Mouse (Mus musculus): ENCODE measurements around the gene Ano7. TPM values are rescaled to one million over a fixed set of nuclear protein-coding genes. Genes with fewer than 3 reads are reported as not detected.
A peak's percentile ranks its signal among the peaks of the same experiment; 100 is the strongest.

Ano7 gene
- not detected for polyA plus RNA-seq (2012; fragmentation: generic; extraction: Trizol)

DNA sequence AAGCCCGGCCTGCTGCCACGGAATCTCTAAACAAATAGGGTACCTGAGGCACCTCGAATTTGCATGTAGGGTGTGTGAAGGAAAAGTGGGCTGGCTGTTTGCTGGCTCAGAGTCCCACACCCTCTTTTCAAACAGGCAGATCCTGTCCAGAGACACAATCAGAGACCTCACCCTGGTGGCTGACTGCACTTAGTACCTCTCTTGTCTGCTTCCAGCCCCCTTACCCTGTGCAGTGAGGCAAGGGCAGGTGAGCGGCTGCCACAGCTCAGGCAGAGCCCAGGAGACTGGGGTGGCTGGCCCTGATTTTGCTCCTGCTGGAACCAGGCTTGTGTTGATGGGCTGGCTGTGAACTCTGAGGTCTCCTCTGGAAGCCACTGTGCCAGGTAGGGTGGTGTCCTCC lies at the start of gene Ano7:
Gene Ano7 (plus strand): TSS at position 266 of the 400 bp plus-strand sequence.
- no peak for TF ChIP-seq MYOD1 (IDR thresholded peaks at IDR 0.05; ENCODE audit: control insufficient read depth in 1 of 3, insufficient read length in 2 of 3, low read depth in 2 of 3)
- no peak for TF ChIP-seq POLR2A (IDR thresholded peaks at IDR 0.05; ENCODE audit: insufficient read length, low read depth)
- TF ChIP-seq CEBPB (IDR thresholded peaks at IDR 0.05; ENCODE audit: insufficient read depth, poor library complexity, severe bottlenecking), result no peak
- TF ChIP-seq POLR2AphosphoS2 (IDR thresholded peaks at IDR 0.05; ENCODE audit: insufficient read length, low read depth), result no peak
- TF ChIP-seq E2F4 (IDR thresholded peaks at IDR 0.05; ENCODE audit: insufficient read depth), result no peak
- no peak for TF ChIP-seq SRF (IDR thresholded peaks at IDR 0.05; ENCODE audit: control insufficient read depth, insufficient read length, low read depth)
- TF ChIP-seq REST (IDR thresholded peaks at IDR 0.05; ENCODE audit: insufficient read depth, insufficient read length), result no peak
- TF ChIP-seq TCF3 (IDR thresholded peaks at IDR 0.05; ENCODE audit: insufficient read length, low read depth), result no peak
- TF ChIP-seq USF1 (IDR thresholded peaks at IDR 0.05; ENCODE audit: low read depth), result no peak
- no peak for TF ChIP-seq TCF12 (IDR thresholded peaks at IDR 0.05; ENCODE audit: insufficient read depth, poor library complexity, severe bottlenecking)
- TF ChIP-seq MYOG (IDR thresholded peaks at IDR 0.05; ENCODE audit: control insufficient read depth in 1 of 3, insufficient read depth in 1 of 3, insufficient read length in 2 of 3, low read depth in 2 of 3), result no peak
- TF ChIP-seq MAX (IDR thresholded peaks at IDR 0.05; ENCODE audit: low read depth), result no peak
- H3K4me2 ChIP-seq (ENCODE audit: low read depth), result no peak within 1 kb of the TSS
- H3K27me3 ChIP-seq (ENCODE audit: control insufficient read depth, insufficient read depth, insufficient read length), result peaks cover 12% of the 10 kb centered on the region
- no peak within 1 kb of the TSS for H3K4me3 ChIP-seq
- no peaks in the 10 kb centered on the region for H3K36me3 ChIP-seq (ENCODE audit: control insufficient read depth, insufficient read depth)
- no peak within 1 kb of the TSS for H3ac ChIP-seq (ENCODE audit: control insufficient read depth, insufficient read length)
- no peaks in the 10 kb centered on the region for H3K79me2 ChIP-seq (ENCODE audit: control insufficient read depth, insufficient read depth)

DNA sequence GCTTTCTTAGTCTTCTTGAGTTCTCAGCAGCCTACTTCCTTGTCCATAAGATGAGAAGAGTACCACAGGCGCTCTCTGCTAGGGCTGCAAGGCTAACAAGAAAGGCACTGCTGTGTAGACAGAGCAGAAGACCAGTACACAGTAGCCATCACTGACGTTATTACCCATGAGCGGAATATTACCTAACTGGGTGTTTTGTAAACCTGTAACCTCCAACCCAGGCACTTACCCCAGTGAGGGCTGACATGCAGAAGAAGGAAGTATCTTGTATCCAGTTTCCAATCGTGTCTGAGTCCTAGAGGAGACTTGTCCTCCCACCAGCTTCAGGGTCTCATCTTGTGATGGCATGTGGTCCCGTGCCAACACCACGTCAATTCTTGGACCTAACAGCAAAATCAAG lies 49.8 kb upstream of the Ano7 start:
- no peaks in the 10 kb centered on the region for H3K79me2 ChIP-seq (ENCODE audit: control insufficient read depth, insufficient read depth)
- no peak overlapping the region for H3ac ChIP-seq (ENCODE audit: control insufficient read depth, insufficient read length)
- peaks cover 3% of the 10 kb centered on the region for H3K36me3 ChIP-seq (ENCODE audit: control insufficient read depth, insufficient read depth)
- H3K4me2 ChIP-seq (ENCODE audit: low read depth), result no peak overlapping the region
- TF ChIP-seq REST (IDR thresholded peaks at IDR 0.05; ENCODE audit: insufficient read depth, insufficient read length), result no peak
- TF ChIP-seq TCF3 (IDR thresholded peaks at IDR 0.05; ENCODE audit: insufficient read length, low read depth), result no peak
- TF ChIP-seq POLR2A (IDR thresholded peaks at IDR 0.05; ENCODE audit: insufficient read length, low read depth), result no peak
- TF ChIP-seq SRF (IDR thresholded peaks at IDR 0.05; ENCODE audit: control insufficient read depth, insufficient read length, low read depth), result no peak
- no peak overlapping the region for H3K4me3 ChIP-seq
- H3K27me3 ChIP-seq (ENCODE audit: control insufficient read depth, insufficient read depth, insufficient read length), result no peaks in the 10 kb centered on the region

DNA sequence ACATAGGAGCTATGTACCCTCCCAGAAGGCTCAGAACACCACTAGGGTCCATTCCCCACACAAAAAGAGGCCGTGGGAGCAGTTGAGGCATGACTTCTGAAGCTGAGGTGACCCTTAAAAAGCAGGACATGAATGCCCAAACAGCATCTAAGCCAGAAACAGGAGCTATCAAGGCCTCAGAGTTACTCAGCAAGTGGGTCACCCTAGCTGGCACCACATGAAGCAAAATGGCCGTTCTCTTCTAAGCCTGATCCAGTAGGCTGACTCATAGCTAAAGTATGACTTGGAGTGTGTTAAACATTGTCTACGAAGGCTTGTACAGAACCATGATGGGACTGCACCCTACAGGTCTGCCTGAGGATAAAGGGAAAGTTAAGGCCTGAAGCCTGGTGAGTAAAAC lies 47.3 kb upstream of the Ano7 start:
- Histone ChIP-seq H3K4me2 (ENCODE audit: low read depth) (no peak overlapping the region), H3K27me3 (ENCODE audit: control insufficient read depth, insufficient read depth, insufficient read length) (no peaks in the 10 kb centered on the region), H3K4me3 (no peak overlapping the region), H3ac (ENCODE audit: control insufficient read depth, insufficient read length) (no peak overlapping the region), H3K36me3 (ENCODE audit: control insufficient read depth, insufficient read depth) (peaks cover 3% of the 10 kb centered on the region), H3K79me2 (ENCODE audit: control insufficient read depth, insufficient read depth) (no peaks in the 10 kb centered on the region)
- no peak for TF ChIP-seq MYOG (IDR thresholded peaks at IDR 0.05; ENCODE audit: control insufficient read depth in 1 of 3, insufficient read depth in 1 of 3, insufficient read length in 2 of 3, low read depth in 2 of 3)
- no peak for TF ChIP-seq POLR2AphosphoS2 (IDR thresholded peaks at IDR 0.05; ENCODE audit: insufficient read length, low read depth)
- TF ChIP-seq TCF3 (IDR thresholded peaks at IDR 0.05; ENCODE audit: insufficient read length, low read depth), result no peak
- TF ChIP-seq MYOD1 (IDR thresholded peaks at IDR 0.05; ENCODE audit: control insufficient read depth in 1 of 3, insufficient read length in 2 of 3, low read depth in 2 of 3), result no peak
- TF ChIP-seq USF1 (IDR thresholded peaks at IDR 0.05; ENCODE audit: low read depth), result no peak
- TF ChIP-seq SRF (IDR thresholded peaks at IDR 0.05; ENCODE audit: control insufficient read depth, insufficient read length, low read depth), result no peak

DNA sequence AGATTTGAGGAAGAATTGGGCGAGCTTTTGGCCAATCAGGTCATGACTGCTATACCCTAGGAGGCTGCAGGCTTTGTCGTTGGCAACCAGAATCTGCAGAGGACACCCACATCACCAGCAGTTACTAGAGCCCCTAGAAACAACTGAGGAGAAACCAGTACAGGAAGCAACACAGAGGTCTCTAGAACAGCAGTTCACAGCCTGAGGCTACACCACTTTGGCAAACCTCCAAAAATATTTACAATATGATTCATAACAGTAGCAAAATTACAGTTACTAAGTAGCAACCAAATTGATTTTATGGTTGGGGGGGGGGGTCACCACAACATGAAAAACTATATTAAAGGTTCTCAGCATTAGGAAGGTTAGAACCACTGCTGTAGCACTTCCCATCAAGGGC lies 39.1 kb upstream of the Ano7 start:
- H3K4me3 ChIP-seq, result no peak overlapping the region
- no peaks in the 10 kb centered on the region for H3K27me3 ChIP-seq (ENCODE audit: control insufficient read depth, insufficient read depth, insufficient read length)
- no peak overlapping the region for H3ac ChIP-seq (ENCODE audit: control insufficient read depth, insufficient read length)
- H3K4me2 ChIP-seq (ENCODE audit: low read depth), result no peak overlapping the region
- H3K79me2 ChIP-seq (ENCODE audit: control insufficient read depth, insufficient read depth), result no peaks in the 10 kb centered on the region
- TF ChIP-seq MAX (IDR thresholded peaks at IDR 0.05; ENCODE audit: low read depth) (no peak), REST (IDR thresholded peaks at IDR 0.05; ENCODE audit: insufficient read depth, insufficient read length) (no peak), E2F4 (IDR thresholded peaks at IDR 0.05; ENCODE audit: insufficient read depth) (no peak), SRF (IDR thresholded peaks at IDR 0.05; ENCODE audit: control insufficient read depth, insufficient read length, low read depth) (no peak), POLR2A (IDR thresholded peaks at IDR 0.05; ENCODE audit: insufficient read length, low read depth) (no peak), USF1 (IDR thresholded peaks at IDR 0.05; ENCODE audit: low read depth) (no peak), POLR2AphosphoS2 (IDR thresholded peaks at IDR 0.05; ENCODE audit: insufficient read length, low read depth) (no peak), MYOD1 (IDR thresholded peaks at IDR 0.05; ENCODE audit: control insufficient read depth in 1 of 3, insufficient read length in 2 of 3, low read depth in 2 of 3) (no peak), TCF3 (IDR thresholded peaks at IDR 0.05; ENCODE audit: insufficient read length, low read depth) (no peak), CEBPB (IDR thresholded peaks at IDR 0.05; ENCODE audit: insufficient read depth, poor library complexity, severe bottlenecking) (no peak)
- H3K36me3 ChIP-seq (ENCODE audit: control insufficient read depth, insufficient read depth), result peaks cover 4% of the 10 kb centered on the region

DNA sequence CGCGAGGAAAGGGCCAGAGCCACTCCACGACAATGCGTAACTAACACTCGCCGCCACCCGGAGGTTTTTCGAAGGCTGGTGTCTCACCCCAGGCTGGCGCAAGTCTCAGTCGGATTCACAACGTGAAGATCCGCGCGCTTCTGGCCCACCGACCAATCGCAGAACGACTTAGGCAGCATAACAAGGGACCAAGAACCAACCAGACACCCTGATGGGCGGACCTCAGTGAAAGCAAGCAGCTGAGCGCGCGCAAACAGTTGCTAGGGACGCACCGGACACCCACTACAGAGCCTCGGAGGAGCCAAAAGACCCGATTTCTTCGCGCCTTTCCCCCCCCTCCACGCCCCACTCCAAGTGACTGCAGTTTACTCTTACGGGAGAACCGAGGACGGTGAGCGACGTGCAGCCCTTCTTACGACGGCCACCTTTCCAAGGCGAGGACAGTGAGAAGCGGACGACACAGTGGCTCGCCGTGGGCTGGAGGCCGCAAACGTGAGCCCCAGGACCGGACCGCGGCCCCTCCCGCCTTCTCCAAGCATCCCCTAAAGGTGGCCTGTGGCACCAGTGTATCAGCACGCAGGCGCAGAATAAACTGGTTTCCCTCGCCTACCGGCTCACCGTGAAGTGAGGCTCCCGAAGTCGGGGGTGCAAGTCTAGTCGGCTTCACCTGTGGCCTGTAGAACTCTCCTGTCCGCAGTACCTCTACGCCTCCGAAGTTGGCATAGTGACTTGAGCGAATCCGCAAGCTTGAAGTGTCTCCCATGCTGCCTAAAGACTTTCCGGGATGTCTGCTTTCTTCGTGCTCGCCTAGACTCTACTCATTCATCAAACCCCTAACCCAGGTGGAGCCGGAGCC lies 30.9 kb upstream of the Ano7 start, which contains the start of the genes Ppp1r7 and Pask:
Gene Ppp1r7 (plus strand): TSS at position 207 of the 856 bp plus-strand sequence.
Gene Pask (minus strand): TSS at position 835 of the 856 bp plus-strand sequence.
- Histone ChIP-seq H3K36me3 (ENCODE audit: control insufficient read depth, insufficient read depth) (peaks cover 8% of the 10 kb centered on the region), H3K4me3 (peak within 1 kb of the TSS; percentile 72), H3K27me3 (ENCODE audit: control insufficient read depth, insufficient read depth, insufficient read length) (no peaks in the 10 kb centered on the region), H3ac (ENCODE audit: control insufficient read depth, insufficient read length) (peak within 1 kb of the TSS; percentile 64), H3K4me2 (ENCODE audit: low read depth) (peak within 1 kb of the TSS; percentile 81), H3K79me2 (ENCODE audit: control insufficient read depth, insufficient read depth) (peaks cover 23% of the 10 kb centered on the region)
- no peak for TF ChIP-seq REST (IDR thresholded peaks at IDR 0.05; ENCODE audit: insufficient read depth, insufficient read length)
- peak in 1 of 3 experiments; percentile 47 for TF ChIP-seq MYOG (IDR thresholded peaks at IDR 0.05; ENCODE audit: control insufficient read depth in 1 of 3, insufficient read depth in 1 of 3, insufficient read length in 2 of 3, low read depth in 2 of 3)
- TF ChIP-seq E2F4 (IDR thresholded peaks at IDR 0.05; ENCODE audit: insufficient read depth), result peak; percentile 87
- no peak for TF ChIP-seq SRF (IDR thresholded peaks at IDR 0.05; ENCODE audit: control insufficient read depth, insufficient read length, low read depth)
